Mouse (Mus musculus): ENCODE data around the gene Gm21149.

DNA sequence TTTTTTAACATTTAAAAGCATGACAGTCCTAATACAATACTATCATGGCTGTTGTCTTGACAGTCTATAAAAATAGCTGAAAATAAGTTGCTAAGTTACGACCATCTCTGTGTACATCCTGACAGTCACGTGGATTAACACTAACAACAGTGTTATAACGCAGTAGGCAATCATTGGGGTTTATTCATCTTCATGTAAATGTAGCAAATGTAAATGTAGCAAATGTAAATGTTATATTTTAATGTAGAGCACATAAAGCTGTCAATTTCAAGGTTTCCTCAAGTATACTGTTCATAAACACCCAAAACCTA is 30.9 kb upstream of the Gm21149 start:
- TF ChIP-seq CTCF (IDR thresholded peaks at IDR 0.05; ENCODE audit: control insufficient read depth, insufficient read depth, insufficient replicate concordance, low read depth, low read length): no peak
- TF ChIP-seq POLR2A (IDR thresholded peaks at IDR 0.05; ENCODE audit: control insufficient read depth, low read depth, low read length): no peak

All from testis, adult 2 months (tissue).